Mouse (Mus musculus): ENCODE measurements around the gene Tmem213. TPM values are rescaled to one million over a fixed set of nuclear protein-coding genes. Genes with fewer than 3 reads are reported as not detected.

Gene Tmem213
- polyA plus RNA-seq, 1 experiment from 2014 or later: not detected

- no peak for DNase-seq (ENCODE audit: low spot score)
- Histone ChIP-seq H3K36me3 (peaks cover 83% of the 10 kb centered on the region), H3K27ac (no peak overlapping the region), H3K4me3 (no peak overlapping the region), H3K4me1 (peaks cover 12% of the 10 kb centered on the region), H3K27me3 (ENCODE audit: low read depth, poor library complexity, severe bottlenecking) (no peaks in the 10 kb centered on the region), H3K9me3 (replicated peaks) (no peaks in the 10 kb centered on the region)
- 81% methylated on average over 8 of the region's 8 CpGs for WGBS
Observed at GRCm38 (mm10) chr6:38145463-38146065, 36.5 kb downstream of the Tmem213 start.

GRCm38 (mm10) chr6:38147301-38147700, 38.2 kb downstream of the Tmem213 start:
- 90% methylated on average over 5 of the region's 5 CpGs for WGBS
- H3K4me1 ChIP-seq: peaks cover 17% of the 10 kb centered on the region
- peaks cover 72% of the 10 kb centered on the region for H3K36me3 ChIP-seq
- no peak overlapping the region for H3K4me3 ChIP-seq
- no peaks in the 10 kb centered on the region for H3K27me3 ChIP-seq (ENCODE audit: low read depth, poor library complexity, severe bottlenecking)
- DNase-seq (ENCODE audit: low spot score): no peak
- no peaks in the 10 kb centered on the region for H3K9me3 ChIP-seq (replicated peaks)
- no peak overlapping the region for H3K27ac ChIP-seq

GRCm38 (mm10) chr6:38148626-38149025, 39.6 kb downstream of the Tmem213 start:
- Histone ChIP-seq H3K27ac (no peak overlapping the region), H3K27me3 (ENCODE audit: low read depth, poor library complexity, severe bottlenecking) (no peaks in the 10 kb centered on the region), H3K4me1 (peaks cover 17% of the 10 kb centered on the region), H3K9me3 (replicated peaks) (no peaks in the 10 kb centered on the region), H3K36me3 (peaks cover 74% of the 10 kb centered on the region), H3K4me3 (no peak overlapping the region)
- no peak for DNase-seq (ENCODE audit: low spot score)
- 91% methylated on average over 10 of the region's 10 CpGs for WGBS

- 91% methylated on average over 19 of the region's 19 CpGs for WGBS
- no peak for DNase-seq (ENCODE audit: low spot score)
Observed at GRCm38 (mm10) chr6:38149483-38149882, 40.4 kb downstream of the Tmem213 start.

GRCm38 (mm10) chr6:38152305-38152704, 43.2 kb downstream of the Tmem213 start:
- Histone ChIP-seq H3K4me3 (no peak overlapping the region), H3K36me3 (peaks cover 71% of the 10 kb centered on the region), H3K27me3 (ENCODE audit: low read depth, poor library complexity, severe bottlenecking) (no peaks in the 10 kb centered on the region), H3K4me1 (peaks cover 23% of the 10 kb centered on the region), H3K9me3 (replicated peaks) (no peaks in the 10 kb centered on the region), H3K27ac (no peak overlapping the region)
- DNase-seq (ENCODE audit: low spot score): no peak
- WGBS: 88% methylated on average over 11 of the region's 11 CpGs

More at GRCm38 (mm10) chr6:38149483-38149882, 40.4 kb downstream of the Tmem213 start:
- Histone ChIP-seq H3K27ac (no peak overlapping the region), H3K4me1 (peaks cover 17% of the 10 kb centered on the region), H3K9me3 (replicated peaks) (no peaks in the 10 kb centered on the region), H3K4me3 (no peak overlapping the region), H3K36me3 (peaks cover 74% of the 10 kb centered on the region), H3K27me3 (ENCODE audit: low read depth, poor library complexity, severe bottlenecking) (no peaks in the 10 kb centered on the region)

- Histone ChIP-seq H3K27ac (no peak overlapping the region), H3K4me3 (no peak overlapping the region), H3K36me3 (peaks cover 56% of the 10 kb centered on the region), H3K27me3 (ENCODE audit: low read depth, poor library complexity, severe bottlenecking) (no peaks in the 10 kb centered on the region), H3K4me1 (peaks cover 16% of the 10 kb centered on the region), H3K9me3 (replicated peaks) (no peaks in the 10 kb centered on the region)
- WGBS: 93% methylated on average over 5 of the region's 5 CpGs
- DNase-seq (ENCODE audit: low spot score): no peak
Observed at GRCm38 (mm10) chr6:38156204-38156603, 47.1 kb downstream of the Tmem213 start.

GRCm38 (mm10) chr6:38157925-38158324, 48.9 kb downstream of the Tmem213 start:
- whole genome bisulfite sequencing: 89% methylated on average over 16 of the region's 16 CpGs
- H3K36me3 ChIP-seq: peaks cover 50% of the 10 kb centered on the region
- DNase-seq (ENCODE audit: low spot score): no peak

GRCm38 (mm10) chr6:38159576-38159975, 50.5 kb downstream of the Tmem213 start:
- H3K4me1 ChIP-seq: peaks cover 37% of the 10 kb centered on the region
- peaks cover 44% of the 10 kb centered on the region for H3K36me3 ChIP-seq
- WGBS: 91% methylated on average over 4 of the region's 4 CpGs

More at GRCm38 (mm10) chr6:38157925-38158324, 48.9 kb downstream of the Tmem213 start:
- H3K27me3 ChIP-seq (ENCODE audit: low read depth, poor library complexity, severe bottlenecking): no peaks in the 10 kb centered on the region
- peaks cover 24% of the 10 kb centered on the region for H3K4me1 ChIP-seq
- no peaks in the 10 kb centered on the region for H3K9me3 ChIP-seq (replicated peaks)
- H3K27ac ChIP-seq: no peak overlapping the region
- H3K4me3 ChIP-seq: no peak overlapping the region

GRCm38 (mm10) chr6:38160102-38160501, 51.0 kb downstream of the Tmem213 start:
- Histone ChIP-seq H3K4me1 (peaks cover 43% of the 10 kb centered on the region), H3K9me3 (replicated peaks) (no peaks in the 10 kb centered on the region), H3K27me3 (ENCODE audit: low read depth, poor library complexity, severe bottlenecking) (no peaks in the 10 kb centered on the region), H3K27ac (peak overlapping the region; percentile 74), H3K4me3 (no peak overlapping the region), H3K36me3 (peaks cover 44% of the 10 kb centered on the region)
- DNase-seq (ENCODE audit: low spot score): peak; percentile 90
- 22% methylated on average over 3 of the region's 3 CpGs for WGBS

More at GRCm38 (mm10) chr6:38159576-38159975, 50.5 kb downstream of the Tmem213 start:
- no peaks in the 10 kb centered on the region for H3K9me3 ChIP-seq (replicated peaks)
- no peak for DNase-seq (ENCODE audit: low spot score)
- no peaks in the 10 kb centered on the region for H3K27me3 ChIP-seq (ENCODE audit: low read depth, poor library complexity, severe bottlenecking)
- no peak overlapping the region for H3K27ac ChIP-seq
- no peak overlapping the region for H3K4me3 ChIP-seq

- Histone ChIP-seq H3K36me3 (peaks cover 39% of the 10 kb centered on the region), H3K27me3 (ENCODE audit: low read depth, poor library complexity, severe bottlenecking) (no peaks in the 10 kb centered on the region), H3K4me3 (no peak overlapping the region), H3K27ac (peak overlapping the region; percentile 74), H3K4me1 (peaks cover 45% of the 10 kb centered on the region), H3K9me3 (replicated peaks) (no peaks in the 10 kb centered on the region)
- WGBS: 81% methylated on average over 2 of the region's 2 CpGs
- DNase-seq (ENCODE audit: low spot score): no peak
Observed at GRCm38 (mm10) chr6:38160556-38160955, 51.5 kb downstream of the Tmem213 start.

GRCm38 (mm10) chr6:38162825-38163504, 53.9 kb downstream of the Tmem213 start:
- 62% methylated on average over 14 of the region's 14 CpGs for WGBS
- Histone ChIP-seq H3K4me1 (peaks cover 56% of the 10 kb centered on the region), H3K9me3 (replicated peaks) (no peaks in the 10 kb centered on the region), H3K27ac (peak overlapping the region; percentile 50), H3K27me3 (ENCODE audit: low read depth, poor library complexity, severe bottlenecking) (no peaks in the 10 kb centered on the region), H3K4me3 (no peak overlapping the region), H3K36me3 (peaks cover 38% of the 10 kb centered on the region)
- no peak for DNase-seq (ENCODE audit: low spot score)

- Histone ChIP-seq H3K27me3 (ENCODE audit: low read depth, poor library complexity, severe bottlenecking) (no peaks in the 10 kb centered on the region), H3K27ac (peak overlapping the region; percentile 59), H3K9me3 (replicated peaks) (no peaks in the 10 kb centered on the region), H3K4me3 (no peak overlapping the region), H3K36me3 (peaks cover 49% of the 10 kb centered on the region), H3K4me1 (peaks cover 56% of the 10 kb centered on the region)
- DNase-seq (ENCODE audit: low spot score): no peak
- 83% methylated on average over 6 of the region's 6 CpGs for WGBS
Observed at GRCm38 (mm10) chr6:38164705-38165104, 55.6 kb downstream of the Tmem213 start.

GRCm38 (mm10) chr6:38165385-38165784, 56.3 kb downstream of the Tmem213 start:
- Histone ChIP-seq H3K4me1 (peaks cover 53% of the 10 kb centered on the region), H3K36me3 (peaks cover 56% of the 10 kb centered on the region), H3K27ac (peak overlapping the region; percentile 77), H3K9me3 (replicated peaks) (no peaks in the 10 kb centered on the region), H3K27me3 (ENCODE audit: low read depth, poor library complexity, severe bottlenecking) (no peaks in the 10 kb centered on the region), H3K4me3 (no peak overlapping the region)
- DNase-seq (ENCODE audit: low spot score): peak; percentile 53
- WGBS: 29% methylated on average over 6 of the region's 6 CpGs

Measured in limb, embryonic 10.5 days (tissue).